Mouse (Mus musculus): ENCODE measurements at regions not wholly inside any gene's neighbourhood (a gene's known extent, or its start where the extent isn't known, plus 50 kb on each side); places are given as distances from the start of the nearest gene placed in this dataset.

- POLR2A ChIA-PET: no interaction called here
- DNase-seq (ENCODE audit: low read depth, low spot score) (no peak), ATAC-seq (no peak)
- TF ChIP-seq CTCF (IDR thresholded peaks at IDR 0.05): no peak
- in situ Hi-C loops (cut with MboI; ENCODE audit: low pct_unique_long_range_greater_than_20kb): no loop called here
- CTCF ChIA-PET: no interaction called here
- no peaks in the 10 kb centered on the region for H3K27me3 ChIP-seq
Observed at GRCm38 (mm10) chr13:58472455-58472854, 69.3 kb upstream of the Hnrnpk start.

DNA sequence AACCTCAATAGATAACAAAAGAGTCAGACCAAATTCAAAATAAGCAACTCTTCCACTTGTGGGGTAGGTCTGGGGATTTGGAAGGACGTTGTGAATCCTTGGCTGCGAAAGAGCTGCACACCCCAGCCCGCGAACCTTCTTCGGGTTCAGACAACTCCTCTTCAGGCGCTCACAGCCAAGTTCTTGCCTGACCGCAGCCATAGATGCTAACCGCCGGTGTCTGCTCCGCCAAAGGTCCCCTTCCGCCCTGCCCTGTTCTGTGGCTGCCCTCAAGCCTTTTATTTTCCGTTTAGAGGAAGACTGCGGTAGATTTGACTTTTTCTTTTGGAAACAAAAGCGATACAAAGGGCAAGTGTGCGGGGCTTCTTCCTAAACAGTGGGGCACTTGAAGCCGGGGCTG, 68.6 kb upstream of the Hnrnpk start:
- POLR2A ChIA-PET: no interaction called here
- no peak for ATAC-seq
- DNase-seq (ENCODE audit: low read depth, low spot score): no peak
- in situ Hi-C loops (cut with MboI; ENCODE audit: low pct_unique_long_range_greater_than_20kb): no loop called here
- no peaks in the 10 kb centered on the region for H3K27me3 ChIP-seq
- CTCF ChIA-PET: no interaction called here
- no peak for TF ChIP-seq CTCF (IDR thresholded peaks at IDR 0.05)

GRCm38 (mm10) chr13:58469731-58470130, 66.6 kb upstream of the Hnrnpk start:
- in situ Hi-C loops (cut with MboI; ENCODE audit: low pct_unique_long_range_greater_than_20kb): no loop called here
- ATAC-seq (no peak), DNase-seq (ENCODE audit: low read depth, low spot score) (no peak)
- no peaks in the 10 kb centered on the region for H3K27me3 ChIP-seq
- no peak for TF ChIP-seq CTCF (IDR thresholded peaks at IDR 0.05)
- CTCF ChIA-PET: interaction anchor here (1.7 kb wide), 1 partner anchor 12 kb away, joined by 4 read pairs; no protein-coding TSS in a partner anchor
- POLR2A ChIA-PET: no interaction called here

DNA sequence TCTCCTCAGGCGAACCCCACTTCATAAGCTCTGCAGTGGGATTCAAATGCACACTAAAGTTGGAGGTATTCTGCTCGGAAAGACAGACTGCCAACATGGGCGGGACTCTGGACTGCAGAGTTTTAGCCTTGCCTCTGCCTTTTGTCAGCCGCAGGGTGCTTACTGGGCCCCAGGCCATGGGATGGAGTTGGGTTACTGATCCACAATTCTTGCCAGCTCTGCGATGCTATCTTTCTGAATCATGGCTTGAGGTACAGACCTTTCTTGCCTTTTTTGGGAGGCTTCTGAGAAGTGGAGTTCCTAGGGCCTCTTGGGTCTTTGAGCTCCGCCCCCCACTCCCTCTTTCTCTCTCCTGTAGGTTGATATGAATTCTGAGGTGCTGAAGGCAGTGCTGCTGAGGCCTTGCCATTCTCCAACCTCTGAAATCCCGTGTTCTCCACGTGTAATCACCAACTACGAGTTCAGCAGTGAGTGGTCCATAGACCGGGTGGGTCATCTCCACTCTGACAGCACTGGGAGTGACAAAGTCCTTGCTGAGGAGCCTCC, 64.0 kb upstream of the Hnrnpk start:
- no peaks in the 10 kb centered on the region for H3K27me3 ChIP-seq
- ChIA-PET CTCF (no interaction called here), POLR2A (no interaction called here)
- DNase-seq (ENCODE audit: low read depth, low spot score) (no peak), ATAC-seq (no peak)
- in situ Hi-C loops (cut with MboI; ENCODE audit: low pct_unique_long_range_greater_than_20kb): no loop called here
- TF ChIP-seq CTCF (IDR thresholded peaks at IDR 0.05): no peak

DNA sequence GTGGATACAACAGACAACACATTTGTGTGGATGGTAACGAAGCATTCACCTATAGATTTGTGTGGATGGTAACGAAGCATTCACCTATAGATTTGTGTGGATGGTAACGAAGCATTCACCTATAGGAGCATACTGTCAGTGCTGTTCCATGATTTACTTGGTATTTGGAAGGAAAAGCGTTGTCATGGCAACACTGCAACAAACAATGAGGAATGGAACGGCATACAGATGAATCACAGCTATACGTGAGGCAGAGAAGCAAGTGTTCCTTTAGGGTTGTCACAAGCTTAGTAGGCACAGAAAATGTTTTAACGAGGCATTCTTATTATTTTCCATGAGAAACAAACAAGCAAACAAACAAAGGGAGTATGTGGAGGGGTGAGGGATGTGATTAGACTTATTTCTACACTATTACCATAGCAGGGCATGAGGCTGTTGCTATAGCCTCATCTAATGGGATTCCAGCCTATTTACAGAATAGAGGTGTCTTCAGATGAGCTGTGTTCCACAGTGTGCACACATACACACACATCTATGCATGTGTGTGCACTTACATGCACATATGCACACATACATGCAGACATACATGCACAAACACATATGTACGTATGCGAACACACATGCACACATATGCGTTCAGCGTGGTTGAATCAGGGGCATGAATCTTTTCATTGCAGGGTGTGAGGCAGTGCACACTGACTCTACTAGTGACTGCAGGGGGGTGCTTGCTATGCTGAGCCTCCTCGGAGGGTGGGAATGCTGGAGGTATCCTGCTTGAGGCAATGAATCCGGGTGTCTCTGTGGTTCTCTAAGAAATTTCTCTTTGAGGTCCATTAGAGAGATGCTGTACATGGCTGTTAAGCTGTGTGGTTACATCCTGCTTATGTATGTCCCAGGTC, 62.3 kb upstream of the Hnrnpk start:
- no peak for TF ChIP-seq CTCF (IDR thresholded peaks at IDR 0.05)

More for the DNA sequence above, 62.3 kb upstream of the Hnrnpk start:
- in situ Hi-C loops (cut with MboI; ENCODE audit: low pct_unique_long_range_greater_than_20kb): no loop called here
- DNase-seq (ENCODE audit: low read depth, low spot score): no peak
- ChIA-PET POLR2A (interaction anchor here (0.6 kb wide), 1 partner anchor 572 kb away, joined by 12 read pairs; no protein-coding TSS in a partner anchor), CTCF (no interaction called here)
- no peak for ATAC-seq
- H3K27me3 ChIP-seq: peaks cover 5% of the 10 kb centered on the region
